Comparison of ENCODE assay signal across 19 mouse cellular contexts in genomic region chr8:12076811-12077375, GRCm38 (mm10).
DNase-seq lines count a peak whose midpoint lies in the region; ATAC-seq and TF ChIP-seq lines count a peak whose summit lies in the region.
"Had no signal": no experiment of that assay in that cellular context is flagged by ENCODE, and none has a peak within 500 bp of the region (broad histone marks: within the 10 kb centered on the region; RNA-seq: fewer than 3 reads in every experiment).

No protein-coding gene starts in this region.

- H3K9ac ChIP-seq in forebrain, postnatal 0 days, result no peak overlapping the region
- H3K9ac ChIP-seq: embryonic facial prominence, embryonic 15.5 days; liver, postnatal 0 days; midbrain, embryonic 12.5 days; stomach, embryonic 15.5 days had no signal

- H3K36me3 ChIP-seq in forebrain, postnatal 0 days (ENCODE audit: insufficient read depth), result no peaks in the 10 kb centered on the region
- H3K36me3 ChIP-seq: embryonic facial prominence, embryonic 15.5 days; limb, embryonic 10.5 days; midbrain, embryonic 12.5 days; stomach, embryonic 15.5 days had no signal

- ATAC-seq in forebrain, postnatal 0 days, result 0 out of 2 replicates have a peak, but pooled peaks have one; percentile 26
- ATAC-seq: inflammation-experienced regulatory T-cells, adult 6 months; liver, postnatal 0 days had no signal

- DNase-seq in cerebellum, postnatal 10 days, result peak; percentile 70 to 82
- DNase-seq in cerebellum, adult 18-20 months, result no peak
- DNase-seq in layer of hippocampus, postnatal 10 days (ENCODE audit: low spot score in 2 of 2), result peak; percentile 26 to 42
- DNase-seq in layer of hippocampus, postnatal 36 days, result no peak
- DNase-seq in right cerebral cortex, postnatal 14 days, result peak; percentile 28
- DNase-seq in right cerebral cortex, postnatal 36 days (ENCODE audit: low spot score in 2 of 2), result no peak
- no peak for DNase-seq in forebrain, postnatal 0 days
- no peak for DNase-seq in thymus, postnatal 0 days (ENCODE audit: low spot score)
- DNase-seq: kidney, adult 2 months; kidney, postnatal 14 days; liver, postnatal 0 days; thymus, adult 18-20 months had no signal

- TF ChIP-seq CTCF in forebrain, postnatal 0 days (IDR thresholded peaks at IDR 0.05; ENCODE audit: low read depth), result no peak

- 44% methylated on average over 10 of the region's 10 CpGs for WGBS in forebrain, postnatal 0 days

- no peak overlapping the region for H3K4me2 ChIP-seq in forebrain, postnatal 0 days (ENCODE audit: low read depth)
- H3K4me2 ChIP-seq: embryonic facial prominence, embryonic 15.5 days; midbrain, embryonic 12.5 days; stomach, embryonic 15.5 days had no signal

- no peaks in the 10 kb centered on the region for H3K9me3 ChIP-seq in forebrain, postnatal 0 days (ENCODE audit: low read length)
- H3K9me3 ChIP-seq: embryonic facial prominence, embryonic 15.5 days; limb, embryonic 10.5 days; midbrain, embryonic 12.5 days; stomach, embryonic 15.5 days had no signal

- H3K27ac ChIP-seq in forebrain, postnatal 0 days (ENCODE audit: low read depth, low read length), result no peak overlapping the region
- H3K27ac ChIP-seq: embryonic facial prominence, embryonic 15.5 days; layer of hippocampus, adult 2 months; limb, embryonic 10.5 days; midbrain, embryonic 12.5 days; stomach, embryonic 15.5 days had no signal

- no peaks in the 10 kb centered on the region for H3K27me3 ChIP-seq in forebrain, postnatal 0 days (ENCODE audit: insufficient read depth, low read length)
- H3K27me3 ChIP-seq: embryonic facial prominence, embryonic 15.5 days; stomach, embryonic 15.5 days had no signal

- H3K4me1 ChIP-seq in forebrain, postnatal 0 days (ENCODE audit: insufficient read depth), result no peaks in the 10 kb centered on the region
- H3K4me1 ChIP-seq: limb, embryonic 10.5 days; stomach, embryonic 15.5 days had no signal

- no peak overlapping the region for H3K4me3 ChIP-seq in forebrain, postnatal 0 days (ENCODE audit: low read depth, low read length)
- H3K4me3 ChIP-seq: embryonic facial prominence, embryonic 15.5 days; layer of hippocampus, adult 2 months; limb, embryonic 10.5 days; midbrain, embryonic 12.5 days; myocyte; stomach, embryonic 15.5 days had no signal

Comparison
In these comparisons a context has a peak if more than half of its experiments do, and no peak if none do; other contexts are left out.
1. DNase-seq: peak in cerebellum, postnatal 10 days (2 of 2), layer of hippocampus, postnatal 10 days (2 of 2) and right cerebral cortex, postnatal 14 days (single experiment); none in cerebellum, adult 18-20 months (0 of 2), layer of hippocampus, postnatal 36 days (0 of 2), right cerebral cortex, postnatal 36 days (0 of 2), forebrain, postnatal 0 days (single experiment) and thymus, postnatal 0 days (single experiment).